Mouse (Mus musculus) intestine, postnatal 0 days (tissue): Measurements from ENCODE around the gene Cachd1. TPM values are rescaled to one million over a fixed set of nuclear protein-coding genes. Genes with fewer than 3 reads are reported as not detected.
A peak's percentile ranks its signal among the peaks of the same experiment; 100 is the strongest.

Source experiments
- ATAC-seq: fragments of 200-750 bp; cut with Nextera tagmentation; 2 replicates; pipeline ENCODE4 v1.8.0; 2017; ENCODE audit warnings: mild to moderate bottlenecking, moderate TSS enrichment, moderate library complexity
- H3K27ac ChIP-seq: fragments of 300-500 bp; sonication (generic); 2 replicates; pipeline ENCODE4 v1.5.1; 2014; ENCODE audit warnings: mild to moderate bottlenecking, low read depth, low read length, moderate library complexity
- H3K27me3 ChIP-seq: fragments of 300-500 bp; sonication (generic); replicated peaks from 2 replicates; pipeline ENCODE4 v1.6.1; 2014; ENCODE audit warnings: low read length, mixed read lengths; ENCODE audit not compliant: control insufficient read depth, insufficient read depth
- H3K36me3 ChIP-seq: fragments of 300-500 bp; sonication (generic); 2 replicates; pipeline ENCODE4 v1.6.1; 2014; ENCODE audit warnings: mild to moderate bottlenecking, moderate library complexity; ENCODE audit not compliant: control insufficient read depth, insufficient read depth
- H3K4me1 ChIP-seq: fragments of 300-500 bp; sonication (generic); replicated peaks from 2 replicates; pipeline ENCODE4 v1.6.1; 2014; ENCODE audit warnings: antibody characterized with exemption, low read length, mixed read lengths; ENCODE audit not compliant: control insufficient read depth, insufficient read depth
- H3K4me2 ChIP-seq: fragments of 300-500 bp; sonication (generic); replicated peaks from 2 replicates; pipeline ENCODE4 v1.6.1; 2014; ENCODE audit warnings: low read depth, mild to moderate bottlenecking, moderate library complexity
- H3K4me3 ChIP-seq: fragments of 300-500 bp; sonication (generic); 2 replicates; pipeline ENCODE4 v1.5.1; 2014; ENCODE audit warnings: low read depth, low read length
- H3K9ac ChIP-seq: fragments of 300-500 bp; sonication (generic); 2 replicates; pipeline ENCODE4 v1.6.1; 2014; ENCODE audit warnings: mild to moderate bottlenecking, low read depth, low read length
- H3K9me3 ChIP-seq: fragments of 300-500 bp; sonication (generic); 2 replicates; pipeline ENCODE4 v1.6.1; 2016; ENCODE audit warnings: mixed run types; ENCODE audit not compliant: control insufficient read depth
- CTCF ChIP-seq: sonication (generic); IDR thresholded peaks from 2 replicates; pipeline ENCODE4 v1.5.1; 2016; ENCODE audit warnings: low read depth, mild to moderate bottlenecking, control low read depth, antibody characterized with exemption, moderate library complexity
- WGBS: fragments of 180-500 bp; shearing (Covaris S2); extraction: QIAGEN DNeasy Blood & Tissue Kit; methylation state at CpG from one replicate; pipeline ENCODE4 v1.1.7; 2014; 5-methylcytosine and 5-hydroxymethylcytosine counted together
- polyA plus RNA-seq: library from polyadenylated mRNA; unstranded; fragments of >200 nt; fragmentation: Nextera tagmentation; extraction: Ambion mirVana; gene quantifications from 2 replicates; pipeline ENCODE4 v1.2.1, GENCODE M21; 2015

Cachd1 gene
- polyA plus RNA-seq, 1 experiment from 2014 or later = 8.2 TPM

GRCm38 (mm10) chr4:100886743-100887416 is 110.4 kb downstream of the Cachd1 start:
- Histone ChIP-seq H3K4me3 (no peak overlapping the region), H3K36me3 (no peaks in the 10 kb centered on the region), H3K4me1 (no peaks in the 10 kb centered on the region; the same call in none of the 2 replicates), H3K9ac (no peak overlapping the region), H3K27me3 (no peaks in the 10 kb centered on the region), H3K9me3 (no peaks in the 10 kb centered on the region), H3K27ac (peak overlapping the region; percentile 22; the same call in 1 of the 2 replicates), H3K4me2 (peak overlapping the region; percentile 51)
- TF ChIP-seq CTCF = no peak
- 55% methylated on average over 8 of the region's 8 CpGs for WGBS
- ATAC-seq = no peak

DNA sequence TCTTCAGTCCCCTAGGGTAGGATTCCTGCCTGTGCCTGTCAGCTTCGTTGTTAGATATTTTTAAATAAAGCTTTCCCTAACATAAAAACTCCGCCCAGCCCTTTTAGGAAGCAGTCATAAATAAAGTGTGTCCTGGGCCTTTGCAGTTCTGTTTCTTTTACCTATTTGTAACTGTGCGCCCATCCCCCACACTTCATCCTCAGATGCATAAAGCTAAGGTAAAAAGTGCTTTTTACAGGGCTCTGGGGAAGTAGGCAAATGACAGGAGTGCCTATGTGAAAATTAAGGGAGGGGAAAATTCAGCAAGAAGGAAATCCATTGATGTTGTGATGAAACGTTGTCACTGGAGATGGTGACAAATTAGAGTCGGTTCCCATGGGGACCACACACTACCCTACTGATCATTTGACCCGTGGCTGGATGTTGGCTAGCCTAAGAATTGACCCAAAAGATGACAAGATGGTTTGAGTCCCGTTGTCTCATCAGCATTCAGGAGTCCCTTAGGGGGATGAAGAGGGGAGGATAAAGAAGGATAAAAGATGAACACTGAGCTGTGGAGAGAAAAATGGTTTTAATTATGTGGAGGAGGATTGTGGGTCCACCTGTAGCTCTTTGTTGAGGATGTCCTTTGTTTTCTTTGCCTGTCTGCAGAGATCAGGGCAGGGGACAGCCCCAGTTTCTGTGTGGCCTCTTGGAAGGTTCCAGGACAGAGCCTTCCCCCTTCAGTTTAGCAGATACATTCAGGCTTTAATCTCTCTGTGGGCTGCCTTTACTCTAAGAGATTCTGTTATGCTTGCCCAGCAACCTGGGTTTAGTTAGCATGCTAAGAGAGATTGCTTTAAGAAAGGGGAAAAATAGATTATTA is 113.9 kb downstream of the Cachd1 start:
- Histone ChIP-seq H3K4me3 (no peak overlapping the region), H3K27me3 (no peaks in the 10 kb centered on the region), H3K36me3 (no peaks in the 10 kb centered on the region), H3K9me3 (no peaks in the 10 kb centered on the region), H3K4me2 (no peak overlapping the region), H3K27ac (no peak overlapping the region), H3K4me1 (peaks cover 3% of the 10 kb centered on the region), H3K9ac (no peak overlapping the region)
- TF ChIP-seq CTCF = no peak
- 55% methylated on average over 7 of the region's 7 CpGs for WGBS
- no peak for ATAC-seq

DNA sequence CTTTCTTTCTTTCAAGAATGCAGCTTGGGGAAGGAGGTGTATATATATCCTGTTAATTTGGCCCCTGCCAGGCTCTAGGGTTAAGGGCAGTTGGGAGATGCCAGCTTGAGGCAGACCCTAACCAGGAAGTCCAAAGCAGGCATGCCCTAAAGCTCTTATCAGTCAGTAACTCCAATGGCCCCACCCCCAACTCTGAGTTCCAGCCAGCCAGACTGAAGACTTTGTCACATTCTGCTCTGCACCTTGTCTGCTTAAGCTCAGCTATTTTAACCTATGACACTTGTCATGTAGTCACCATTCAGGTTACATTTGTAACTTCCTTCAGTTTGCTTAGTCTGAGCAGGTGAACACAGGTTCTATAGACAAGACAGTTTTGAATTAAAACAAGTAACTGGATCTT is 117.3 kb downstream of the Cachd1 start:
- ATAC-seq = peak; percentile 41; the same call in 1 of the 2 replicates

DNA sequence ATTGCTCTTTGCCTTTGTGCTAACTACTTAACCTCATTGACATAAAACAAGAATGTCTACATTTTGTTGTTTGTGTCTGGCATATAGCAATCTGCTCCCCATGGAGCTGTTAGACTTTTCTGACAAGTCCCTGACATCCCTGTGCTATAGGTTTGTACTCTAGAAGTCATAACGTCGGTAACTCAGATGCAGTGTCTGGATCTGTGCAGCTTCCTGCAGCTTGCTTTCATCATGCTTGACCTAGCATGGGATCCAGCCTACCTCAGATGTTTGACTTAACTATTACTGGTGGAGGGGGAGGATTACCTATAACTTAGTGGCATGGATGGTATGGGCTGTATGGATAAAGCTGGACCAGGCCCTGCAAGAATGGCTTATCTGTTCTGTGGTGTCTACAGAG is 117.7 kb downstream of the Cachd1 start:
- WGBS = 53% methylated on average over 2 of the region's 2 CpGs

More for the DNA sequence above, 117.3 kb downstream of the Cachd1 start:
- H3K27ac ChIP-seq = peak overlapping the region; percentile 50; the same call in 1 of the 2 replicates
- H3K36me3 ChIP-seq = 0 out of 2 replicates have a peak, but pooled peaks cover under 1% of the 10 kb centered on the region
- no peak overlapping the region for H3K4me2 ChIP-seq
- H3K9ac ChIP-seq = no peak overlapping the region
- no peaks in the 10 kb centered on the region for H3K27me3 ChIP-seq
- TF ChIP-seq CTCF = no peak
- H3K9me3 ChIP-seq = no peaks in the 10 kb centered on the region
- H3K4me3 ChIP-seq = no peak overlapping the region
- peaks cover 3% of the 10 kb centered on the region; the same call in 1 of the 2 replicates for H3K4me1 ChIP-seq

DNA sequence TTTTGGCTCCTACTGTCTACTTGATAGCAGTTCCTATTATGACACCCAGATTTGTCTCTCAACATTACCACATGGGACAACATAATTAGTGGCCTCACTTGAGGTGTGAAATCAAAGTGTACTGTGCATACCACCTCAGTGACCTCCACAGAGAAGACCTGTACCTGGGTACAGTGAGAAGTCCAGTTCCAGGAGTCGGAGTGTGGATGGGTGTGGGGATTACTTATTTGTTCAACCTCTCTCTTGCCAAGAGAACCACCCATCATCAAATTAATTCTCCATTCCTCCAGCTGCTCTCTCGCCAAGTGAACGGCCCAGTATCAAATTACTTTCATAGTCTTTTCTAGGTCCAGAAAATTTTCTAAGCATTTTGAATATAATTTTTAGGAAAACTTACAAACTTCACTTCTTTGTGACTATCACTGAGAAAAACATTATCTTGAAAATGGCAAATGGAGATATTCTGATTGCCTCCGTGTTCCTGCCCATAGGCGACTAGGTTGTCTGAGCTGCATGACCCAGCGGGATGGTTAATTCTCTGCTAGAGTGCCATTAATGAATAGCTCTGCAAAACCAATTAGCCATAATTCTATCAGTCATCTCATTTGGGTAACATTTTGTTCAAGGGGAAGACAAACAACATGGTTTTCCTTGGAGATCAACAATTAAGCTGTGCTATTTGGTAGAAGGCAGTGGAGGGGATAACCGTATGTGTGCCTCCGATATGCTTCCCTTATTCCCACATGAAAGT is 120.0 kb downstream of the Cachd1 start:
- TF ChIP-seq CTCF = no peak
- Histone ChIP-seq H3K4me1 (peaks cover 3% of the 10 kb centered on the region; the same call in 1 of the 2 replicates), H3K27me3 (no peaks in the 10 kb centered on the region), H3K9ac (no peak overlapping the region), H3K27ac (no peak overlapping the region), H3K36me3 (peaks cover 8% of the 10 kb centered on the region; the same call in 1 of the 2 replicates), H3K9me3 (no peaks in the 10 kb centered on the region), H3K4me3 (no peak overlapping the region), H3K4me2 (no peak overlapping the region)
- WGBS = 84% methylated on average over 8 of the region's 8 CpGs
- no peak for ATAC-seq

More for the DNA sequence above, 117.7 kb downstream of the Cachd1 start:
- no peak for ATAC-seq
- Histone ChIP-seq H3K27ac (peak overlapping the region; percentile 50; the same call in 1 of the 2 replicates), H3K9ac (no peak overlapping the region), H3K4me1 (peaks cover 3% of the 10 kb centered on the region; the same call in 1 of the 2 replicates), H3K4me2 (no peak overlapping the region), H3K9me3 (no peaks in the 10 kb centered on the region), H3K36me3 (peaks cover 5% of the 10 kb centered on the region; the same call in 1 of the 2 replicates), H3K4me3 (no peak overlapping the region), H3K27me3 (no peaks in the 10 kb centered on the region)
- no peak for TF ChIP-seq CTCF

- Histone ChIP-seq H3K4me3 (no peak overlapping the region), H3K9me3 (no peaks in the 10 kb centered on the region), H3K27me3 (no peaks in the 10 kb centered on the region), H3K4me2 (no peak overlapping the region), H3K4me1 (peaks cover 3% of the 10 kb centered on the region; the same call in 1 of the 2 replicates), H3K9ac (no peak overlapping the region), H3K36me3 (peaks cover 8% of the 10 kb centered on the region; the same call in 1 of the 2 replicates), H3K27ac (no peak overlapping the region)
- no peak for ATAC-seq
- no peak for TF ChIP-seq CTCF
- 94% methylated on average over 3 of the region's 3 CpGs for WGBS
These were observed 121.5 kb downstream of the Cachd1 start for GRCm38 (mm10) chr4:100897943-100898342.
